Mouse (Mus musculus): ENCODE data around the gene Tns1. TPM values are rescaled to one million over a fixed set of nuclear protein-coding genes. Genes with fewer than 3 reads are reported as not detected.
A peak's percentile ranks its signal among the peaks of the same experiment; 100 is the strongest.

Tns1 gene
- polyA plus RNA-seq, 1 experiment = 117 TPM

DNA sequence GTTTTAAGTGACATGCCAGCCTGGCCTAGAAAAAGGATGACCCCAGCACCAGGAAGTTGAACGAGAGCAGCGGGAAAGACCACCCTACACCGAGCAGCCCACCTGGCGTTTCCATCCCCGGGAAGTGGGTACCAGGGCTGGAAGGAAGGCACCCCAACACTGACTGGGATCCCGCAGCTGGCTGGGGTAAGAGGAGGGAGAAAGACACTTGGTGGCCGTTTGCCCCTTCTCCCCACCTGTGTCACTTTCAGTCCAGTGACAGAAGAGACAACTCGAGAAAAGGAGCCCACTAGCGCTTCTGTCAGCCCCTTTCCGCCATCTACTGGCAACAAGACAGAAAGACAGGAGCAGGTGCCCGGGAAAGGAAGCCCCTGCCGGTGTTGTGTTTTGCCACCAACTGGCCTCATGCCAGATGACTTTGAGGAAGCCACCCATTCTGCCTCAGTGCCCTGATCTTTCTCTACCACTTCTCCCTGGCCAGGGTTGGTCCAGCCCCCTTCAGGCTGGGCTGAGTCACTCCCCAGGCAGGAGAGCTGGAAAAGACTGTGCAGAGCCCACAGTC lies 823 bp upstream of the Tns1 start, which contains the start of gene Rufy4:
Rufy4 (plus strand) TSS at position 551 of the 562 bp plus-strand sequence.
- whole genome bisulfite sequencing = 2% methylated on average over 12 of the region's 12 CpGs
- TF ChIP-seq POLR2A (IDR thresholded peaks at IDR 0.05; ENCODE audit: control insufficient read depth, extremely low read depth, insufficient read depth, low read length, poor library complexity) (no peak), CTCF (IDR thresholded peaks at IDR 0.05; ENCODE audit: borderline replicate concordance, control insufficient read depth, extremely low read depth, insufficient read depth, low read length, poor library complexity) (peak; percentile 86; the same call in 1 of the 2 replicates)
- Histone ChIP-seq H3K27ac (ENCODE audit: control insufficient read depth, insufficient read depth, low read length) (no peak within 1 kb of the TSS), H3K4me1 (replicated peaks; ENCODE audit: control insufficient read depth, insufficient read depth, low read length) (peaks cover 7% of the 10 kb centered on the region; the same call in 1 of the 2 replicates), H3K36me3 (ENCODE audit: control insufficient read depth, insufficient read depth, low read length) (no peaks in the 10 kb centered on the region), H3K27me3 (ENCODE audit: control insufficient read depth, insufficient read depth, low read length) (peaks cover 2% of the 10 kb centered on the region; the same call in 1 of the 2 replicates), H3K4me3 (ENCODE audit: control insufficient read depth, insufficient read depth, low read length) (peak within 1 kb of the TSS; percentile 69)
- peak; percentile 86 for DNase-seq

GRCm38 (mm10) chr1:74123215-74123614 lies 1.0 kb downstream of the Tns1 start:
- no peak for DNase-seq
- Histone ChIP-seq H3K27me3 (ENCODE audit: control insufficient read depth, insufficient read depth, low read length) (peaks cover 2% of the 10 kb centered on the region; the same call in 1 of the 2 replicates), H3K27ac (ENCODE audit: control insufficient read depth, insufficient read depth, low read length) (no peak overlapping the region), H3K4me3 (ENCODE audit: control insufficient read depth, insufficient read depth, low read length) (no peak overlapping the region), H3K36me3 (ENCODE audit: control insufficient read depth, insufficient read depth, low read length) (no peaks in the 10 kb centered on the region), H3K4me1 (replicated peaks; ENCODE audit: control insufficient read depth, insufficient read depth, low read length) (peaks cover 7% of the 10 kb centered on the region; the same call in 1 of the 2 replicates)
- TF ChIP-seq CTCF (IDR thresholded peaks at IDR 0.05; ENCODE audit: borderline replicate concordance, control insufficient read depth, extremely low read depth, insufficient read depth, low read length, poor library complexity) = no peak
- TF ChIP-seq POLR2A (IDR thresholded peaks at IDR 0.05; ENCODE audit: control insufficient read depth, extremely low read depth, insufficient read depth, low read length, poor library complexity) = no peak
- WGBS = 93% methylated on average over 8 of the region's 8 CpGs

- WGBS = 71% methylated on average over 9 of the region's 9 CpGs
- H3K27ac ChIP-seq (ENCODE audit: control insufficient read depth, insufficient read depth, low read length) = no peak overlapping the region
- H3K36me3 ChIP-seq (ENCODE audit: control insufficient read depth, insufficient read depth, low read length) = no peaks in the 10 kb centered on the region
- no peak overlapping the region for H3K4me3 ChIP-seq (ENCODE audit: control insufficient read depth, insufficient read depth, low read length)
- H3K27me3 ChIP-seq (ENCODE audit: control insufficient read depth, insufficient read depth, low read length) = peaks cover 2% of the 10 kb centered on the region; the same call in 1 of the 2 replicates
- TF ChIP-seq POLR2A (IDR thresholded peaks at IDR 0.05; ENCODE audit: control insufficient read depth, extremely low read depth, insufficient read depth, low read length, poor library complexity) (no peak), CTCF (IDR thresholded peaks at IDR 0.05; ENCODE audit: borderline replicate concordance, control insufficient read depth, extremely low read depth, insufficient read depth, low read length, poor library complexity) (no peak)
- peaks cover 7% of the 10 kb centered on the region; the same call in 1 of the 2 replicates for H3K4me1 ChIP-seq (replicated peaks; ENCODE audit: control insufficient read depth, insufficient read depth, low read length)
- no peak for DNase-seq
Measured at GRCm38 (mm10) chr1:74121821-74122576, 2.2 kb downstream of the Tns1 start.

GRCm38 (mm10) chr1:74121138-74121537 lies 3.1 kb downstream of the Tns1 start:
- no peak overlapping the region for H3K27ac ChIP-seq (ENCODE audit: control insufficient read depth, insufficient read depth, low read length)
- H3K4me1 ChIP-seq (replicated peaks; ENCODE audit: control insufficient read depth, insufficient read depth, low read length) = peaks cover 7% of the 10 kb centered on the region; the same call in 1 of the 2 replicates

DNA sequence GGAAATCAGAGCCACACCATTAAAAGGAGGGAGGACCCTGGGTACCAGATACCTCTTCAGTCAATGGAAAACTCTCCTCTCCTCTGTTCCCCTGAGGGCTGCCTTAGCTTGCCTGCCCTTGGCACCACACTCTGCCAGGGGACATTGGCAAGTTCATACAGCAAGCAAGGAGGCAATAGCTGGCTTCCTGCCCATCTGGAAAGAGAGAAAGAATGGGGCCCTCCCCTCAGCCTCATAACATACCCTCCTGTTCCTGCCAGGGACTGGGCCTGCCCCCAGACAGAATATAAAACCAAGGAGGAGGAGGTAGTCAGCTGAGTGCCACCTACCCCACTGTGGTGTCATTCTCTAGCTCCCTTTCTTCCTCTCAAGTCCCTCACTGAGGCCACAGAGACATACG lies 5.1 kb downstream of the Tns1 start:
- TF ChIP-seq CTCF (IDR thresholded peaks at IDR 0.05; ENCODE audit: borderline replicate concordance, control insufficient read depth, extremely low read depth, insufficient read depth, low read length, poor library complexity) = no peak
- no peaks in the 10 kb centered on the region for H3K36me3 ChIP-seq (ENCODE audit: control insufficient read depth, insufficient read depth, low read length)
- DNase-seq = no peak
- no peak overlapping the region for H3K27ac ChIP-seq (ENCODE audit: control insufficient read depth, insufficient read depth, low read length)
- H3K27me3 ChIP-seq (ENCODE audit: control insufficient read depth, insufficient read depth, low read length) = peaks cover 2% of the 10 kb centered on the region; the same call in 1 of the 2 replicates
- H3K4me3 ChIP-seq (ENCODE audit: control insufficient read depth, insufficient read depth, low read length) = no peak overlapping the region
- H3K4me1 ChIP-seq (replicated peaks; ENCODE audit: control insufficient read depth, insufficient read depth, low read length) = peaks cover 2% of the 10 kb centered on the region; the same call in 1 of the 2 replicates
- WGBS = 84% methylated on average over 1 of the region's 1 CpGs

More at GRCm38 (mm10) chr1:74121138-74121537, 3.1 kb downstream of the Tns1 start:
- no peak overlapping the region for H3K4me3 ChIP-seq (ENCODE audit: control insufficient read depth, insufficient read depth, low read length)
- no peak for TF ChIP-seq POLR2A (IDR thresholded peaks at IDR 0.05; ENCODE audit: control insufficient read depth, extremely low read depth, insufficient read depth, low read length, poor library complexity)
- TF ChIP-seq CTCF (IDR thresholded peaks at IDR 0.05; ENCODE audit: borderline replicate concordance, control insufficient read depth, extremely low read depth, insufficient read depth, low read length, poor library complexity) = no peak
- H3K36me3 ChIP-seq (ENCODE audit: control insufficient read depth, insufficient read depth, low read length) = no peaks in the 10 kb centered on the region
- DNase-seq = no peak
- H3K27me3 ChIP-seq (ENCODE audit: control insufficient read depth, insufficient read depth, low read length) = peaks cover 2% of the 10 kb centered on the region; the same call in 1 of the 2 replicates
- 64% methylated on average over 7 of the region's 7 CpGs for WGBS

DNA sequence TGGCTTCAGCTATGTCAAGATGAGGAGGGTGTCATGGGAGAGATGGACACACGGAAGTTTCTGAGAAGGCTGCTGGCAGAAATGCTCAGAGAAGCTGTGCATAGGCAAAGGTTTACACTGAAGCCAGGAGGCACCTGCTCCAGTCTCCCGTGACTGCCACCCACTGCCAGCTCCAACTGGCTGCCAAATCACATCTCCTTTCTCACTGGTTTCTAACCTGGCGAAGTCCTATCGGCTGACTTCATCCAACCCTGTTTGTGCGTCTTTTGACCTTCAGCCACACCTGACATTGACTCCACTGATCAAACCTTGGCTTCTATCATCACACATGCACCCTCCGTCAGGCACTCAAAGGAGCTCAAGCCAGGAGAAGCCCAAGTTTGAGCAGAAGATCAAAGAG lies 6.4 kb downstream of the Tns1 start:
- Histone ChIP-seq H3K36me3 (ENCODE audit: control insufficient read depth, insufficient read depth, low read length) (no peaks in the 10 kb centered on the region), H3K4me1 (replicated peaks; ENCODE audit: control insufficient read depth, insufficient read depth, low read length) (no peaks in the 10 kb centered on the region), H3K27me3 (ENCODE audit: control insufficient read depth, insufficient read depth, low read length) (no peaks in the 10 kb centered on the region), H3K4me3 (ENCODE audit: control insufficient read depth, insufficient read depth, low read length) (no peak overlapping the region), H3K27ac (ENCODE audit: control insufficient read depth, insufficient read depth, low read length) (no peak overlapping the region)
- no peak for DNase-seq
- TF ChIP-seq POLR2A (IDR thresholded peaks at IDR 0.05; ENCODE audit: control insufficient read depth, extremely low read depth, insufficient read depth, low read length, poor library complexity) (no peak), CTCF (IDR thresholded peaks at IDR 0.05; ENCODE audit: borderline replicate concordance, control insufficient read depth, extremely low read depth, insufficient read depth, low read length, poor library complexity) (no peak)
- WGBS = 94% methylated on average over 6 of the region's 6 CpGs
